Mouse (Mus musculus) ovary, adult 18-20 months (tissue): ENCODE data around the gene Creg2.
"Not testable (repeated sequence)": the region's sequence is repeated elsewhere in the genome, so short reads cannot be mapped to it uniquely, and the experiment has no call there.

Experiments
- DNase-seq: peaks from one replicate; pipeline ENCODE4 v3.0.0; 2022; ENCODE audit warnings: low spot score, mixed read lengths

Gene Creg2

DNA sequence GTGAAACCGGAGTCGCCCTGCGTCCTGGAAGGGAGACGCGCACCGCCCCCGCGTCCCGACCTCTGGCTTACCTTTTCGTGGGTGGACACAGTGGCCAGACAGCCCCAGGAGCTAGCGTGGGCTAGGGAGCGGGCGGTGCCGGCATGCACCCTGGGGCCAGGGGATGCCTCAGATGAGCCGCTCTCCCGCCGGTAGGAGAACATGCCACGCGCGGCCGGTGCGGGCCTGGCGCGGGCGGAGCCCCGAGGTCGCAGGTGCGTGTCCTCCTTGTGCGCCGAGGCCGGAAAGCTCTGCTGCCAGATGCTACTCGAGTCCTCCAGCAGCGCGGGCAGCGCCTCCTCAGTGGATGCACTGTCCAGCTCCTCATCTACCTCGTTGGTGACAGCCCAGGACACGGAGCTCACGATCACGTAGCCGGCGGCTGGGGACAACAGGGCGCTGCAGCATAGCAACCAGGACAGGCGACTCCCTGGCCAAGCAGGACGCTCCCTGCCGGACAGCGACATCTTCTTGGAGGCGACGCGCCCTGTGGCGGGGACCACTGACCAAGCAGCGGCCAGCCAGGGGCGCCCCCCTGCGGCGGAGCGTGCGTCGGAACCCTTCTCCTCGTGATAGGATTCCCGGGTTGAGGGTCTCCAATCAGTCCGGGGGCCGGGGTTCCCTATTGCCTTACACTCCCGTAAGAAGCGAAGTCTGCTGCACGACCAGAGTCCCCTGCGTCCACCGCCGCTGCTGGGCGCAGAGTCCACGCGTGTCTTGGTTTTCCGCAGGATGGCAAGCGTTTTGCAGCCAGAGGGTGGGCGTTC lies 636 bp downstream of the Creg2 start:
- DNase-seq = peak; percentile 20

DNA sequence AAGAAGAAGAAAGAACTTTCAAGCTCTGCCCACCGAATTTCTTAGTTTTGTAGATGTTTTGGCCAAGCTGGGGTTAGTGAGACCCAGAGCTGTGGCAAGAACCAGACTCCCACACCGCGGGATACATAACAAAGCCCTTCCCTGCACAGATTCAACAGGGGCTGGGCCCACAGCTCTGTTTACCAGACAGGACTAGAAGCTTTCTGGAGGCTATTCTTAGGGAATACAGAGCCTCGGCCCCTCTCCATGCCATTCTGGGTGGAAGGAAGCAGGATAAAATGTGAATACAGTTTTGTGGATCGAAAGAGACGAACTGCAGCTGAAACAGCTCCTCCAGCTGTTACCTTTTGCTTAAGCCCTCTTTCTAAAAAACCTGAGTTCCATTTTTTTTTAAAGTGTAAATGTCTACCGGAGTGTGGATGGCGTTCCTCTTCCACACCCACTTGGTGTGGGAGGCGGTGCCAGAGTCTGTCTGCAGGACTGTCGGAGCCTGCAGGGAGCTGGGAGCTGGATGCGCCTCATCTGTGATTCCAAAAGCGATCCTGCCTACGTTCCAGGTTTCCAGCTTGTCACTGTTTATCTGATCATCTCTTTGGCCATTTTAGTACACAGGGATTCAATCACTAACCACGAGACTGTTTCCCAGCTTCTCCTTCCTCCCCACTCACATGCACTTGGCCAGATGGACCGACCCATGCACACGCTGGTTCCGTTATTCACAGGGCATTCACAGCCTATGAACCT lies 1.4 kb downstream of the Creg2 start:
- no peak for DNase-seq

DNA sequence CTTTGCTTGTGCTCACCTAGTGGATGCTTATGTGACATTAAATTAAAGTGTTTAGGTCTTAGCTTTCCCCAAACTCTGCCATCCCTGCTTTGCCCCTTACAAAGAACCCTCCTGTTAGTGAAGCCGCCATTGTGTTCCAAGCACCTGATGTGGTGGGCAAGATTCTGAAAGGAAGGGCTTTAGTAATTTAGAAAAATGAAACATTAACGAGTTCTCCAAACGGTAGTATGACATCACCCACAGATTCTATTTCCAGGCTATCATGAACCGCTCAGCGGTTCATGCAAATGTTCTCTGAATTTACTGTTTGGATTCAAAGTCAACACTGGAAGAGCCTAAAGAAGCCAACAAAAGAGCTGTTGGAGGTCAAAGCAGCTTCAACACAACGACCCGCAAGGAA lies 2.7 kb downstream of the Creg2 start:
- no peak for DNase-seq

DNA sequence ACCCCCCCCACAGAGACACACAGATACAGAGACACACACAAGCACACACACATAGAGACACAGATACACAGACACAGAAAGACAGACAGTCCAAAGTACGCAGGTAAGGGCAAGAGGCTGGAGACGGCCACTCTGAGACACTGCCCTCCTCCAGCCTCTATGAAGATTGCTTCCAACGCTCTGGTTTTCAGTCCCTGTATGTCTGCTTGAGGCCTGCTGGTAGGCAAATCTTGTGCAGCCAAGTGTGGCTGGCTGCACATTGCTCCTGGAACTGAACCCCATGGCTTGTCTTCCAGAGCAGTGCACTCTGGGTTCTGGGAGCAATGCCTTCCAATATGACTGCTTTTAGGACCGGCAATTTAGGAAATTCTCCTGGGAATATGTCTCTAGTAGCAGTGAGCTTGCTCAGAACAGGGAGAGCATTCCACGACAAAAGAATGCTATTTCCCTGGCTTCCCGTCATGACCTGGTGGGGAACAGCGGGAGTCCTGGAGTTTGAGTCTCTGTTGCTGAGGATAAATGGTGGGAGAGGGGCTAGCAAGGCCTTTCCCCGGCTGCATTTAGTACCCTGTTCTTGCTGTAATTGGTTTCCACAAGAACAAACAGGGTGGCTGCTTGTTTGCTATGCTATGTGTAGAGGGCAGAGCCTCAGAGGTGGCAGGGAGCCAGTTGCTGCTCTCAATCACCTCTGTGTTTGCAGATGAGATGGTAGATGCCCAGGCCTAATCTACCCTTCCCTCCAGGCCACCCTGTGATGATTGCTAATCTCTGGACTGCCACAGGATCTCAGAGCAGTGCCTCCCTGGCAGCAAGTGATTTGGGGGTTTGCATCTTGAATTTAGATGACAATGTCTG lies 5.1 kb downstream of the Creg2 start:
- DNase-seq = no peak

DNA sequence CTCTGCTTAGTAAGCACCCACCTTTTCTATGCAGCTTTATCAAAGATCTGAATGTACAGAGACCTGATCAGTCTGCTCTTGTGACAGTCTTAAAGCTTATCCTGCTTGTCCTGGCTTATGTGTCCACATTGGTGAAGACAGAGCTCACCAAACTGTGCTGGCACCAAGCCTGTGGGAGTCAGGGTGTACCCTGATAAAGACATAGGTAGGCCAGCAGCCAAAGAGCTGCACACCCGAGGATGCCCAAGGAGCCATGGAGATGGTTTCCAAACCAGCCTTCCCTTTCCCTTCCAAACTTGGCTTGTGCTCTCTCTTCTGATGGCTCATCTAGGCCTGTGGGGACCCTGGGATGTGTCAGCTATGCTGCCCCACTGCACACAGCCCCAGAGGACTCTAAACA lies 6.9 kb downstream of the Creg2 start:
- DNase-seq = no peak

DNA sequence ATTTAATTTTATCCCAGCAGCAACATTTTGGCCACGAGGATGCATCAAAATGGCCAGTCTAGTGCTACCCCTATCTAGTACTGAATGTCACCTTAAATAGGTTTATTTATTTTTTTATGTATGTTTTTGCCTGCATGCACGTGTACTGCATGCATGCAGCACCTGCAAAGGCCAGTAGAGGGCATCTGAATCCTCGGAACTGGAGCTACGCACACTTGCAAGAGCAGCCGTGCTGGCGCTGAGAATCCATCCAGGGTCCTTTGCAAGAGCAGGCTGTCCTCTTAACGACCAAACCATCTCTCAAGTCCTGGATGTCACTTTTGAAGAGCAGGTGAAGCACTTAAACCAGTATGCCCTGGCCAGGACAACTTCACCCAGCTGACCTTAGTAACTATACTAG lies 9.6 kb downstream of the Creg2 start:
- DNase-seq = no peak

DNA sequence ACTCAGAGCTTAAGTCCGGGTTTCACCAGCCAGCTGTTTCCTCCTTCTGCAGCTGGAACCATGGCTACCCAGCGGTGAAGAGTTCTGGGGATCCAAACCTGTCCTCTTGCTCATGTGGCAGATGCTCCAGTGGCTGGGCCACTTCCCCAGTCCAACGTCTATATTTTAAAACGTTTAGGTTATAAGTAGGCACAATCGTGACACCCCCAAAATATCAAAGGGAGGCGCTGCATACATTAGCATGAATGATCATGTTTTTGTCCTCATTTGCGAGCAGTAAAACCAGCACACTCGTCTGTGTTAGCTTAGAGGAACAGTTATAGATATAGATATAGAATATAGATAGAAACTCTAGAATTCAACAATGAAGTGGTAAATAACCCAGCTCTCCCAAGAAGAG lies 14.1 kb downstream of the Creg2 start:
- no peak for DNase-seq

DNA sequence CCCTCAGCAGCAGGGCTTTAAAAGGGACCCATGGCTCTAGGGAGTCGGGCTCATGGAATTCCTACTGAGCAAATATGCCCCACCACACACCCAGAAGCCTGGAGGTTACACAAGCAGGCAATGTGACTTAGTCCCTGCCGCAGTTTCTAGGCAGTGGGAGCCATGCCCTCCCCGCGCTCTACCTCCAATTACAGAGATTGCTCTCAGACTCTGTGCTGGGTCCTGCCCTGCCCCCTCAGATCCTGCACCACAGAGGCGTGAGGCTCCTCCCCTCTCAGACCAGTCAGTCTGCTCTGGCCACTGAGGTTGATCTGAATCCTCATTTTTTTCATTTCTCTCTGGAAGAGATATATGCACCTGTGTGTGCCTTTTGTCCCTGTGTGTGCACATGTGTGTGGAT lies 14.6 kb downstream of the Creg2 start:
- DNase-seq = no peak

DNA sequence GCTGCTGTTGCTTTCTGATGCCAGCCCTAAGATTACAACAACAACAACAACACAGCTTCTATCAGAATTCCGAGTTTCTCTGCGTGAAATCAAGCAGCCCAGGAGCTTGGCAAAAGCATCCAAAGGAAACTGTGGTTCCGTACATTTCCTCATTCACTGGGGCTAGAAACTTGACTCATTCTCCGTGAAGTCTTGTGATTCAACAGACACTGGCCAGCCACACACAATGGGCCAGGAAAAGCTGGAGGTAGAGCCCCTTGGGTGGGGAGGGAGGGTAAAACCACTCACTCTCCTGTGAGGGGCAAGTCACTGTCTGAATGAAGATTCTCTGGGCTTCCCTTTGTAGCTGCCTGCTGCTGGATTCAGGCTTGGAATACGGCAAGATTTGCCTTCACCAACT lies 15.1 kb downstream of the Creg2 start:
- no peak for DNase-seq

DNA sequence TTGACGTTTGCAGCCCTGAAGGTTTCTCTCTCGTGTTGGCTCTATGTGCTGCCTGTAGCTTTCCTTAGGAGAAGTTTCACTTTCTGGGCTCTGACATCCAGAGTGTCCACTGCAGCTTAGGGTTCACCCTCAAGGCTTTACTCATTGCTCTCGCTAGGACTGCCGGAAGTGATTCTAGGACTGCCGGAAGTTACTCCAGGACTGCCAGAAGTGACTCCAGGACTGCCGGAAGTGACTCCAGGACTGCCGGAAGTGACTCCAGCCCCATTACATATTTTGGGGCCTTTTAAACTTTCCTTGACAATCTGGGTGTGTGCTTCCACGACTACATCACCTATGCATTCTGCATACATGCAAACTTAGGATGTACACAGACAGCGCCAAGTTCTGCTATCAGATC lies 22.7 kb downstream of the Creg2 start:
- no peak for DNase-seq

DNA sequence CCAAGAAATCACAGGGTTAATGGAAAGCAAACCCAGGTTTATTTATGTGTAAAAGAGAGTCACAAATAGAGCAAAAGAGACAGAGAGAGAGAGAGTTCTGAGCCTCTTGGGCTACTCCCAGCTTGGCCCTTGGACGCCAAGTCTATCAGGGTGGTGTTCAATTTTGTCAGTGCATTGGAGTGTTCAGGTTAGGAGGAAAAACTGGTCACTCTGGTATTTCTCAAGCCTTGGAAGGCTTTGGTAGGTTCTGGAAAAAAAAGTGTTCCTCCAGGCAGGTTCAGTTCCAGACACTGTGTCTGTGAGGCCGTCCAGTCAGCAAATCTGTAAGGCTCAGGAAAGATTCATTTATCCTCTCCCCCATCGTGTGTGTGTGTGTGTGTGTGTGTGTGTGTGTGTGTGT lies 25.8 kb downstream of the Creg2 start:
- DNase-seq = no peak

DNA sequence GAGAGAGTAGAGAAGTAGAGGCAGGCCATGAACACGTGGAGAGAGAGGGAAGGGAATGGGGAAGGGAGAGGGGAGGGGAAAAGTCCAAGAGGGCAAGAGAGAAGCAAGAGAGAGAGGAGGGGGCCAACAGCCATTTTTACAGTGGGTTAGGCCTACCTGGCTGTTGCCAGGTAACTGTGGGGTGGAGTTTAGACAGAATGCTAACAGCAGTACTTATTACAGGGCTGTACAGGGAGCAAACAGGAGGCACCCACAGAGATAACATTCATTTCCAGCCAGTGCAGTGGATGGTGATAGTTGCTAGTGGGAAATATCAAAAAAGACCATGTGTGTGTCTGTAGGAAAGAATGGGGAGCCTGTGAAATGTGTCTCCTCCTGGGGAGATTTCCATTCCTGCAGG lies 27.5 kb downstream of the Creg2 start:
- no peak for DNase-seq

DNA sequence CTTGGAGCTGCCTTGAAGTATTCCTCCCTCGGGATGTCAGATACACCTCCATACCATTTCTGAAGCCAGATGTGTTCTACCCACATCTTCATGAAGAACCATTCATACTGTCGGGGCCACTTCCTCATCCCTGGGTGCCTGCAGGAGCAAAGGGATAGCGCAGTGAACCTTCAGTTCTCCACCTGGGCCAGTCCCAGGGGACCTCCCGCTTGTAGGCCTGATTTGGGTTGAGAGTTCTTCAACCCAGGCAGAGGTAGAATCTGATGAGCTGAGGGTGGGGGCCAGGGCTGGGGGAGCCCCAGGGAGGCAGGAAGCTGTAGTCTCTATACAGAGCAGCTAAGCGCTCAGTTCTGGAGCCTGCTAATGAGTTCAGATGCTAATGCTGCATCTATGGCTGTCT lies 28.2 kb downstream of the Creg2 start:
- no peak for DNase-seq

DNA sequence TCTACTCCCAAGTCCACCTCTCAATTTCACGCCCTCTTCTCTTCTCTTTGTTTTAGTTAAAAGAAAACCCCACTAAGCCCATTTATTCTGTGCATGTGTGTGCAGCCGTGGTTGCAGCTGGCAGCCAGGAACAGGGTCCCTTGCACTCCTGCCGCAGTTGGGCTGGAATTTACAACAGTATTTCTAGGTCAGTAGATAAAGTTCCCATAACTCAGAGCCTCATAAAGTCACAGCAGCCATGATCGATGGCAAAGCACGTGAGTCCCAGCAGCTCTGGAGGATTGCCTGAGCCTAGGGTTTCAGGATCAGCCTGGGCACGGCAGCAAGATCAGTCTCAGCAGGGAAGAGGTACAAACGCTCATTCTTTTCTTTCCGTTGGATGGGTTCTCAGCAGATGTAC lies 32.8 kb downstream of the Creg2 start:
- no peak for DNase-seq

DNA sequence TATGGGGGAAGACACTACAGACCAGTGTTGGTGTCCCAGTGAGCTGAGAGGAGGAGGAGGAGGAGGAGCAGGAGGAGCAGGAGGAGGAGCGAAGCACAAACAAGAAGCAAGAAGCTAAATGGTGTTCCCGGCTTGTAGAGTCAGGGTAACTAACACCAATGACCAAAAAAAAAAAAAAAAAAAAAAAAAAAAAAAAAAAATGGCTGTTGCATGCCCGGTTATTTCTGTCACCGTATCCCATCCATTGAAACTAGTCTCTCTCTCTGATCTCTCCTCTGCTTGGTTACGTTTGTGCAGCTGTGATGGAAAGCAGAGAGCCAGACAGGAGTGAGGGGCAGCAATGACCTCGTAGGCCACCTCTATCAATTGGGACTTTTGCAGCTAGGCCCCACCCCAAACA lies 35.7 kb downstream of the Creg2 start:
- no peak for DNase-seq

DNA sequence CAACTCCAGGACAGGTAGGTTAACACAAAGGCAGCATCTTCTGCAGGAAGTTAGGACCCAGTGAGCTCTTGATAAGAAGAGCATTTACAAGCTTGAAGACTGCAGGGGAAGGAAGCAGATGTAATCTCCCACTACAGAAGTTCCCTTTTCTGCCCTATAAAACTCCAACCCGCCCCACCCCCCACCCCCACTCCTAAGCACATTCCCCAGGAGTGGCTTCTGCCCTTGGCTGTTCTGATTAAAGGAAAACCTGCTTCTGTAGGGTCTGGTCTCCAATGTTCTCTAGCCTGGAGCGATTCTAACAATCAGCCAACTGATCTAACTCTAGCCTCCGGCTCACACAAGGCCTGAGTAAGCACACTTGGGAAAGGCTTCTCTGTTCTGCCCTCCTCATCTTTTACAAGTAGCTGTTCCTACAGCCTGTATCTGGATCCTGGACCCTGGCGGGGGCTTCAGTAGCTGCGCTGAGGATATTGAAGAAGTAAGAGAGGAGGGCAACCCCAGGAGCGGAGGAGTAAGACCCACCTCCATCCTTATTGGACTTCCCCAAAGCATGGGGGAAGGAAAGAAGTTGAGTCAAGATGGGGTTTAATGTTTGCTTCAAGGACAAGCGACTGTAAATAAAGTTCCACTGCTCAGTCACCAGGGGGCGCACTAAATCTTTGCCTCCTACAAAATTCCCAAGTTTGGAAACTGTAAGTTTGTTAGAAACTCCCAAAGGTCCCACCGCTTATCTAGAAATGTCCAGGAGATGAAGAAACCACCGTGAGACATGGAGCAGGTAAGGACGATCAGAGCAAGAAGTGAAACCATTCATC lies 36.6 kb downstream of the Creg2 start:
- DNase-seq = peak; percentile 9

DNA sequence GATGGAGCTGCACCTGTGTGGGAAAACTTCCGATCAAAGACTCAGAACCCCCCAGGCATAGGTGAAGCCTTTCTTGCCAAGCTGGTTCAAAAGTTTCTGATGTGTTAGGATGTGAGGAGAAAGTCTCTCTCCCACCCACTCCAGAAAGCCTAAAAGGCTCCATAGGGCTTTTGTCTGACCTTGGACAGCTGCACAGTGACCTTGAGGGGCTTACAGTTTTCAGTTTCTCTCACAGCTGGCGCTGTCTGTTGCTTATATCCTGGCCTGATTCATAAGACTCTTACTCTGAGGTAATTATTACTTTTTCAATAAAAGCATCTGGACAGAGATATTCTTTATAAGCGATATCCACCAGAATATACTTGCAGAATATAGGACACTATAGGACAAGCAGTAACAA lies 38.2 kb downstream of the Creg2 start:
- DNase-seq = no peak

DNA sequence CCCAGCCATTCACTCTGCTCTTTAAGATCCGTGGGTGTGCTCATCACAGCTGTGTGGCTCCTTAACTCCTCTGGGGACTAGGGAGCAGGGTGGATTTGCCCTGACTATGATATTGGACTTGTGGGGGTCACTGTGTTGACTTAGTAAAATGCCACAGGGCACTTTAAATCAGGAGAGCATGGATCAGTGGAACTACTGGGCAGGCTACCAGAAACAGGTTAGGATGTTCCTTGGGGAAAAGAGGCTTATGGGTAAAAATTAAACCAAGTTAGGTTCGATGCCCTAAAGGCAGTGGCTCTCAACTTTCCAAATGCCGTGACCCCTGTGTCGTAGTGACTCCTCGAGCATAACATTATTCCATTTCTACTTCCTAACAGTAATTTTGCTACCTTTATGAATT lies 38.8 kb downstream of the Creg2 start:
- DNase-seq = no peak

DNA sequence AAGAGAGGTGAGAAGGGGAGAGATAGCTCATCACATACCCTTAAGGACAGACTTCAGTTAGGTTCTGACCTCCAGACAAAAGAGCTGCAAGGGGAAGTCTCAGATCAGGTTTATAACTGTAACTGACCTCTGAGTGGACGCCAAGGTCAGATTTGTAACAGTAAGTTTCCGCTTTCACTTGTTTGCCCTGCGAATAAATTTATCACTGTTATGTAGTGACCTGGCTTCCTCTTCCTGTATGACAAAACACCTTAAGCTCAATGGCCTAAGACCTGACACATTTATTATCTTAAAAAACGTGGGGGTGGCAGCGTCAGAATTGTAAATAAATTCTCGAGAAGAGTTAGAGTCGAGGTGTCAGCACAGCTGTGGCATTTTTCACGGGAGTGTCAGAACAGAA lies 42.7 kb downstream of the Creg2 start:
- no peak for DNase-seq

DNA sequence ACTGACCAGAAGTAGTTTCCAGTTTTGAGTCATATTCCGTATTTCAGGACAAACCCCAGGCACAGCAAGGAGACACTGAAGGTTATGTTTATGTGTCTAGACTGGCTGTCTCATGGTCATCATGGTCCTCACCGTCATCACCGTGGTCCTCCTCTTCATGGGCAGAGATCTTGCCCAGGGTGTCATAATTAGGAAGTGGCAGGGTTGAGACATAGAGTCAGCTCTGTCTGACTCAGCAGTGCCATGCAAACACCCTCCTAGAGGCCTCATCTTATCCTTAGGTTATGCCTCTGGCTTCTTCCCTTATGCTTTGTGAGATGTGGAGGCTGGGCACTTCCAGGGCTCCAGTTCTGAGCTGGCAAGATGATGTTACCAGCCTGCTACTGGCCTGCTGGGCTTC lies 48.8 kb downstream of the Creg2 start:
- DNase-seq = no peak

DNA sequence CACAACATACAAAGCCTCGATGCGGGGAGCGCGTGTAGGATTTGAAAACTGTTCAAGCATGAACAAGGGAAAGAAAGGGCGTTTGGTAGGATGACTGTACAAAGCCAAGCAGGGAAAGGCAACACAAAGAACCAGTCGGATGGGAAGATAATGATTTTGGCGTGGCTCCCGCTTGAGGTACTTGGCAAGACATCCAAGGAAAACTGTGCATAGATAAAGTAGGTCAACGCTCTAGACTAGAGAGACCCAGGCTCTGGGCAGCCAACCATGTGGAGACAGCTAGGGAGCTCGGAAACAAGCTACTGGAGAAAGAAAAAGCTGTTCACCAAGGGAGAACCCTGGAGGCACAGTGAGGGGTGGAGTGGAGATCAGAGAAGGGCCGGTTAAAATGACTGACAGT lies 52.5 kb downstream of the Creg2 start:
- peak; percentile 63 for DNase-seq

DNA sequence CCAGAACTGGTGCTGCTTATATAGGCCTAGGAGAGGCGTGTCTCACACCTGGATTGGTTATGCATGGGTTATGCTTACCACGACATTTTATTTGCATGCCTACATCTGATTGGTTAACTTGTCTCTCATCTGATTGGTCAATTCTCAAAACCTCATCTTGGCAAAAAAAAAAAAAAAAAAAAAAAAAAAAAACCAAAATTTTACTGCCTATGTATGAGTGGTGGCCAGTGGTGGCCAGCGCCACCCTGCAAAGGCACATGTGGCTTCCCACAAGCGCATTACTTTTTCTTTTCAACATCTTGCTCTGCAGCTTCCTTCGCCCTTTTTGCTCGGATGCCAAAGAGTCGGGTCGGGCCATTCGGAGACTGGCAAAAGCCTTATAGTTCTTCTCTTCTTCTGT lies 54.1 kb downstream of the Creg2 start:
- DNase-seq = not testable (repeated sequence)
